Mouse (Mus musculus) heart, adult 2 months (tissue): ENCODE data around the gene Soga1.

ENCODE experiments used
- CTCF ChIP-seq: fragments of 200-600 bp; IDR thresholded peaks from 2 replicates; pipeline ENCODE4 v1.8.1; 2022; ENCODE audit warnings: antibody characterized with exemption, mild to moderate bottlenecking, moderate library complexity
- EP300 ChIP-seq: fragments of 200-500 bp; IDR thresholded peaks from 2 replicates; pipeline ENCODE4 v1.6.1; 2011; ENCODE audit warnings: low read depth, low read length, control low read depth; ENCODE audit not compliant: insufficient read depth
- POLR2A ChIP-seq: fragments of 200-500 bp; IDR thresholded peaks from 2 replicates; pipeline ENCODE4 v1.6.1; 2011; ENCODE audit warnings: mild to moderate bottlenecking, low read depth, low read length, control low read depth; ENCODE audit not compliant: insufficient read depth

GRCm38 (mm10) chr2:156981291-156981690 lies 97.8 kb downstream of the Soga1 start:
- TF ChIP-seq EP300: no peak
- no peak for TF ChIP-seq CTCF
- TF ChIP-seq POLR2A: no peak
